In genomic region chr10:41678746-41679360, GRCm38 (mm10) we compare ENCODE assay signal across 8 mouse cellular contexts. TPM values are rescaled to one million over a fixed set of nuclear protein-coding genes. Genes with fewer than 3 reads are reported as not detected.
A peak's percentile ranks its signal among the peaks of the same experiment; 100 is the strongest.
DNase-seq lines count a peak whose midpoint lies in the region; ATAC-seq lines count a peak whose summit lies in the region.

No protein-coding gene starts in this region.

- H3K27ac ChIP-seq in embryonic facial prominence, embryonic 15.5 days (replicated peaks): peak overlapping the region; percentile 12
- no peak overlapping the region for H3K27ac ChIP-seq in heart, embryonic 11.5 days (ENCODE audit: low read depth, low read length)
- H3K27ac ChIP-seq in kidney, embryonic 15.5 days: peak overlapping the region; percentile 14
- no peak overlapping the region for H3K27ac ChIP-seq in limb, embryonic 15.5 days

- H3K9ac ChIP-seq in embryonic facial prominence, embryonic 15.5 days: no peak overlapping the region; the same call in 1 of the 2 replicates
- 0 out of 2 replicates have a peak overlapping the region, but pooled peaks have one; percentile 34 for H3K9ac ChIP-seq in heart, embryonic 11.5 days (ENCODE audit: low read depth, low read length)
- H3K9ac ChIP-seq in kidney, embryonic 15.5 days: no peak overlapping the region
- no peak overlapping the region for H3K9ac ChIP-seq in limb, embryonic 15.5 days

- no peaks in the 10 kb centered on the region for H3K9me3 ChIP-seq in embryonic facial prominence, embryonic 15.5 days (replicated peaks)
- H3K9me3 ChIP-seq in heart, embryonic 11.5 days (replicated peaks; ENCODE audit: control insufficient read depth, low read length): no peaks in the 10 kb centered on the region
- no peaks in the 10 kb centered on the region for H3K9me3 ChIP-seq in kidney, embryonic 15.5 days (replicated peaks)
- no peaks in the 10 kb centered on the region for H3K9me3 ChIP-seq in limb, embryonic 15.5 days

- H3K36me3 ChIP-seq in embryonic facial prominence, embryonic 15.5 days: no peaks in the 10 kb centered on the region
- no peaks in the 10 kb centered on the region for H3K36me3 ChIP-seq in heart, embryonic 11.5 days (ENCODE audit: control insufficient read depth, insufficient read depth, low read length)
- H3K36me3 ChIP-seq in kidney, embryonic 15.5 days: no peaks in the 10 kb centered on the region
- H3K36me3 ChIP-seq in limb, embryonic 15.5 days: no peaks in the 10 kb centered on the region

- peak overlapping the region; percentile 23 for H3K4me3 ChIP-seq in embryonic facial prominence, embryonic 15.5 days (replicated peaks)
- peak overlapping the region; percentile 16; the same call in 1 of the 2 replicates for H3K4me3 ChIP-seq in heart, embryonic 11.5 days (ENCODE audit: low read depth, low read length)
- peak overlapping the region; percentile 17 for H3K4me3 ChIP-seq in kidney, embryonic 15.5 days (replicated peaks)
- H3K4me3 ChIP-seq in limb, embryonic 15.5 days: no peak overlapping the region

- ATAC-seq in embryonic facial prominence, embryonic 15.5 days (ENCODE audit: insufficient number of reproducible peaks, low FRiP score, low TSS enrichment, low read depth): peak; percentile 61; the same call in 1 of the 2 replicates
- ATAC-seq in heart, embryonic 11.5 days (replicated peaks; ENCODE audit: insufficient number of reproducible peaks, low FRiP score, low TSS enrichment): no peak
- ATAC-seq in kidney, embryonic 15.5 days (replicated peaks; ENCODE audit: low FRiP score): peak; percentile 57; the same call in 1 of the 2 replicates
- peak; percentile 30; the same call in 1 of the 2 replicates for ATAC-seq in limb, embryonic 15.5 days (ENCODE audit: insufficient number of reproducible peaks, low FRiP score, low TSS enrichment, low read depth)
- ATAC-seq in monocyte, adult 5-6 weeks (replicated peaks; ENCODE audit: insufficient number of reproducible peaks, low FRiP score, low TSS enrichment, poor library complexity, severe bottlenecking): 0 out of 2 replicates have a peak, but pooled peaks have one; percentile 18

- 13% methylated on average over 18 of the region's 18 CpGs for WGBS in embryonic facial prominence, embryonic 15.5 days
- WGBS in heart, embryonic 11.5 days (ENCODE audit: insufficient replicate concordance): 28% methylated on average over 18 of the region's 18 CpGs
- 17% methylated on average over 18 of the region's 18 CpGs for WGBS in kidney, embryonic 15.5 days
- WGBS in limb, embryonic 15.5 days: 26% methylated on average over 18 of the region's 18 CpGs

- peak overlapping the region; percentile 50 for H3K4me2 ChIP-seq in embryonic facial prominence, embryonic 15.5 days (replicated peaks)
- H3K4me2 ChIP-seq in heart, embryonic 11.5 days: peak overlapping the region; percentile 49
- H3K4me2 ChIP-seq in kidney, embryonic 15.5 days: peak overlapping the region; percentile 47
- H3K4me2 ChIP-seq in limb, embryonic 15.5 days: peak overlapping the region; percentile 35

- H3K27me3 ChIP-seq in embryonic facial prominence, embryonic 15.5 days: no peaks in the 10 kb centered on the region
- 0 out of 2 replicates have a peak, but pooled peaks cover under 1% of the 10 kb centered on the region for H3K27me3 ChIP-seq in heart, embryonic 11.5 days (ENCODE audit: control insufficient read depth, insufficient read depth, low read length)
- 0 out of 2 replicates have a peak, but pooled peaks cover 2% of the 10 kb centered on the region for H3K27me3 ChIP-seq in kidney, embryonic 15.5 days
- H3K27me3 ChIP-seq in limb, embryonic 15.5 days: no peaks in the 10 kb centered on the region

- peak; percentile 79 for DNase-seq in 416B (ENCODE audit: low read depth)
- peak; percentile 71 to 83 for DNase-seq in adrenal gland, postnatal 36 days
- peak; percentile 34 to 41 for DNase-seq in spleen, postnatal 36 days (ENCODE audit: low spot score in 2 of 2)

- peaks cover 13% of the 10 kb centered on the region; the same call in 1 of the 2 replicates for H3K4me1 ChIP-seq in embryonic facial prominence, embryonic 15.5 days
- no peaks in the 10 kb centered on the region for H3K4me1 ChIP-seq in heart, embryonic 11.5 days (ENCODE audit: control insufficient read depth, insufficient read depth, low read length)
- H3K4me1 ChIP-seq in kidney, embryonic 15.5 days: peaks cover 17% of the 10 kb centered on the region
- H3K4me1 ChIP-seq in limb, embryonic 15.5 days: peaks cover 6% of the 10 kb centered on the region; the same call in 1 of the 2 replicates

RNA-seq across cellular contexts. Expression of gene Ccdc162, which starts 37.6 kb away (rescaled TPM):
- under 1 TPM; 0.33 to 0.53 TPM for total RNA-seq in adrenal gland, postnatal 36 days (2021)
- polyA plus RNA-seq in embryonic facial prominence, embryonic 15.5 days (2015; fragmentation: Nextera tagmentation; extraction: Ambion mirVana): 2.1 and 2.9 TPM in 2 replicates
- 0.73 and 0.82 TPM in 2 replicates for polyA plus RNA-seq in heart, embryonic 11.5 days (2014; fragmentation: Nextera tagmentation; extraction: Ambion mirVana)
- polyA plus RNA-seq in kidney, embryonic 15.5 days (2015; fragmentation: Nextera tagmentation; extraction: Ambion mirVana): 0.47 and 0.75 TPM in 2 replicates
- 1.1 and 1.3 TPM in 2 replicates for polyA plus RNA-seq in limb, embryonic 15.5 days (2015; fragmentation: Nextera tagmentation; extraction: Ambion mirVana)
- 0.78 TPM in 1 of 3 replicates, not detected in the others for total RNA-seq in monocyte, adult 5-6 weeks (2017)

Comparison
In these comparisons a context has a peak if more than half of its experiments do, and no peak if none do; other contexts are left out.
1. H3K27ac ChIP-seq: peak in embryonic facial prominence, embryonic 15.5 days (single experiment) and kidney, embryonic 15.5 days (single experiment); none in heart, embryonic 11.5 days (single experiment) and limb, embryonic 15.5 days (single experiment).
2. Peak in every context shown above with its lines, with median percentiles within 50 percentile points of each other: DNase-seq and H3K4me2 ChIP-seq.